Mouse (Mus musculus) ES-E14 (cell line): ENCODE results near the gene Hoxd9. TPM values are rescaled to one million over a fixed set of nuclear protein-coding genes. Genes with fewer than 3 reads are reported as not detected.

Source experiments
- DNase-seq: peaks from one replicate; pipeline ENCODE4 v3.0.0-alpha.2; 2013; ENCODE audit warnings: low read depth, low spot score
- H3K27ac ChIP-seq: 2 replicates; pipeline ENCODE4 v1.5.1; 2012; ENCODE audit warnings: low read depth, mild to moderate bottlenecking, low read length, moderate library complexity, mixed read lengths; ENCODE audit not compliant: poor library complexity, insufficient read depth, severe bottlenecking
- H3K36me3 ChIP-seq: 2 replicates; pipeline ENCODE4 v1.6.1; 2012; ENCODE audit warnings: mild to moderate bottlenecking, low read length, moderate library complexity, mixed read lengths; ENCODE audit not compliant: control insufficient read depth, poor library complexity, insufficient read depth, severe bottlenecking
- H3K4me1 ChIP-seq, 2 experiments: fragments of 150-350 bp in 1 of 2; sonication (generic) in 1 of 2; 2 replicates each; pipeline ENCODE4 v1.6.1; 2012; ENCODE audit warnings: low read length in 2 of 2, mild to moderate bottlenecking in 1 of 2, mixed read lengths in 1 of 2; ENCODE audit not compliant: control insufficient read depth in 2 of 2, insufficient read depth in 2 of 2, poor library complexity in 1 of 2
- H3K4me3 ChIP-seq, 2 experiments: fragments of 150-350 bp in 1 of 2; sonication (generic) in 1 of 2; 2 replicates each; pipeline ENCODE4 v1.5.1; 2012; ENCODE audit warnings: low read length in 2 of 2, low read depth in 1 of 2, mild to moderate bottlenecking in 1 of 2, mixed read lengths in 1 of 2; ENCODE audit not compliant: insufficient read depth in 1 of 2, poor library complexity in 1 of 2, severe bottlenecking in 1 of 2
- H3K9ac ChIP-seq: 2 replicates; pipeline ENCODE4 v1.6.1; 2012; ENCODE audit warnings: low read depth, mild to moderate bottlenecking, low read length, mixed read lengths; ENCODE audit not compliant: poor library complexity, insufficient read depth, severe bottlenecking
- H3K9me3 ChIP-seq: fragments of 150-350 bp; sonication (generic); 2 replicates; pipeline ENCODE4 v1.6.1; 2012; ENCODE audit warnings: low read depth, mild to moderate bottlenecking, low read length; ENCODE audit not compliant: control insufficient read depth, insufficient read depth
- CHD2 ChIP-seq: IDR thresholded peaks from 2 replicates; pipeline ENCODE4 v1.6.1; 2014; ENCODE audit warnings: mild to moderate bottlenecking, low read depth, low read length, inconsistent platforms
- HCFC1 ChIP-seq: IDR thresholded peaks from 2 replicates; pipeline ENCODE4 v1.6.1; 2012; ENCODE audit warnings: low read length, inconsistent platforms, borderline replicate concordance; ENCODE audit not compliant: insufficient read depth
- MAFK ChIP-seq: IDR thresholded peaks from 2 replicates; pipeline ENCODE4 v1.6.1; 2014; ENCODE audit warnings: mild to moderate bottlenecking, low read depth, low read length, inconsistent platforms; ENCODE audit not compliant: insufficient read depth
- ZC3H11A ChIP-seq: IDR thresholded peaks from 2 replicates; pipeline ENCODE4 v1.6.1; 2012; ENCODE audit warnings: low read depth, mild to moderate bottlenecking, inconsistent platforms, low read length, borderline replicate concordance
- ZNF384 ChIP-seq: IDR thresholded peaks from 2 replicates; pipeline ENCODE4 v1.6.1; 2012; ENCODE audit warnings: low read depth, low read length, inconsistent platforms
- in situ Hi-C, 2 experiments: fragments of 600-800 bp; cut with MboI; formaldehyde crosslinking; loops; one replicate each; pipeline ENCODE4 v1.15.1; 2025; ENCODE audit warnings: low sequenced_read_pairs in 2 of 2, inconsistent platforms in 1 of 2; ENCODE audit not compliant: unreplicated experiment in 2 of 2
- total RNA-seq: library from RNA; depleted of rRNA; stranded (reverse); fragments of 300-350 nt; gene quantifications from 2 replicates; pipeline ENCODE4 v1.2.3, GENCODE M21; 2012

The Hoxd9 gene
- total RNA-seq, 1 experiment: 0.76 TPM

GRCm38 (mm10) chr2:74731799-74732512 is 34.4 kb downstream of the Hoxd9 start:
- Histone ChIP-seq H3K4me3 (no peak overlapping the region), H3K4me1 (no peaks in the 10 kb centered on the region; a peak in 1 of 4 replicates), H3K36me3 (no peaks in the 10 kb centered on the region)

GRCm38 (mm10) chr2:74732513-74733316 is 35.2 kb downstream of the Hoxd9 start:
- DNase-seq: no peak
- Histone ChIP-seq H3K9me3 (no peaks in the 10 kb centered on the region), H3K36me3 (no peaks in the 10 kb centered on the region), H3K4me1 (no peaks in the 10 kb centered on the region; a peak in 1 of 4 replicates), H3K27ac (no peak overlapping the region), H3K4me3 (no peak overlapping the region), H3K9ac (no peak overlapping the region)
- TF ChIP-seq MAFK (no peak), CHD2 (no peak), HCFC1 (no peak), ZNF384 (no peak), ZC3H11A (no peak)
- in situ Hi-C loops: no loop called here

More at GRCm38 (mm10) chr2:74731799-74732512, 34.4 kb downstream of the Hoxd9 start:
- Histone ChIP-seq H3K9me3 (no peaks in the 10 kb centered on the region), H3K27ac (no peak overlapping the region), H3K9ac (no peak overlapping the region)
- DNase-seq: no peak
- in situ Hi-C loops: no loop called here
- TF ChIP-seq ZC3H11A (no peak), HCFC1 (no peak), CHD2 (no peak), MAFK (no peak), ZNF384 (no peak)

GRCm38 (mm10) chr2:74733317-74733661 is 35.8 kb downstream of the Hoxd9 start:
- no peak overlapping the region for H3K9ac ChIP-seq
- no peak overlapping the region for H3K4me3 ChIP-seq
- DNase-seq: no peak
- H3K36me3 ChIP-seq: no peaks in the 10 kb centered on the region
- no peak for TF ChIP-seq CHD2
- no peak for TF ChIP-seq MAFK
- TF ChIP-seq ZC3H11A: no peak
- TF ChIP-seq HCFC1: no peak
- peak; percentile 78 for TF ChIP-seq ZNF384
- H3K9me3 ChIP-seq: no peaks in the 10 kb centered on the region
- in situ Hi-C loops: no loop called here
- H3K27ac ChIP-seq: no peak overlapping the region
- no peaks in the 10 kb centered on the region; a peak in 1 of 4 replicates for H3K4me1 ChIP-seq

- Histone ChIP-seq H3K4me3 (no peak overlapping the region), H3K27ac (no peak overlapping the region), H3K4me1 (peaks cover 0 to 2% of the 10 kb centered on the region in 2 experiments; a peak in 1 of 4 replicates), H3K9me3 (no peaks in the 10 kb centered on the region), H3K36me3 (no peaks in the 10 kb centered on the region), H3K9ac (no peak overlapping the region)
- in situ Hi-C loops: no loop called here
- no peak for DNase-seq
- no peak for TF ChIP-seq ZC3H11A
- TF ChIP-seq MAFK: no peak
Measured at GRCm38 (mm10) chr2:74733765-74734164, 36.2 kb downstream of the Hoxd9 start.
